Mouse (Mus musculus): Measurements from ENCODE around the gene Podn. TPM values are rescaled to one million over a fixed set of nuclear protein-coding genes. Genes with fewer than 3 reads are reported as not detected.
"Not testable (repeated sequence)": the region's sequence is repeated elsewhere in the genome, so short reads cannot be mapped to it uniquely, and the experiment has no call there.

Gene Podn
- total RNA-seq, 4 experiments from 2014 or later, result 16.0 to 26.0 (median 19.9) TPM

- DNase-seq (ENCODE audit: low spot score), result not testable (repeated sequence)
Observed at GRCm38 (mm10) chr4:108079191-108079590, 17.1 kb downstream of the Podn start.

- no peak for DNase-seq (ENCODE audit: low spot score)
Observed at GRCm38 (mm10) chr4:108077224-108077955, 18.9 kb downstream of the Podn start.

DNA sequence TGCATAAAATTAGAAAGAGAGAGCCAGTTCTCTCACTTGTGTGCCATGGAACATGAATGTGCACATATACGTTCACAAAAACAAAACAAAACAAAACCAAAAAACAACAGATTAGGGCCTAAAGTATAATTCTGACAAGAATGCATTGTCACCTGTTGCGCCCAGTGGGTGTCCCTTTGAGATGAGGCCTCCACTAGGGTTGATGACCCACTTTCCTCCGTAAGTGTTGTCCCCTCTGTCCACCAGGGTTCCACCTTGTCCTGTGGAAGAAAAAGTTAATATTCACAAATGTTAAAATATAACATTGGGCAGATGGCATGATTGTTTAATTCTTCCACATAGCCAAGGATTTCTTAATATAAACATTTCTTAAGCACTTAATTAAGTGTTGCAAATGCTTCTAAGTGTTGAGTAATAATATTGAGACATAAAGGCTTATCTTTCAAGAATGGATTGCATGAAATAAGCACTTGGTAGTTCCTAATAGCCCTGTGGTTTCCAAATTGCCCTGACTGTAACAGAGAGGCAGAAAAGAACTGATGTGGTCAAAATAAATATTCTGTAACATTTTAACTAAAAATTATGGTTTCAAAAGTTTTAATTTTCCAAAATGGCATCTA, 21.9 kb downstream of the Podn start:
- no peak for DNase-seq (ENCODE audit: low spot score)

- no peak for DNase-seq (ENCODE audit: low spot score)
Observed at GRCm38 (mm10) chr4:108072086-108072485, 24.2 kb downstream of the Podn start.

DNA sequence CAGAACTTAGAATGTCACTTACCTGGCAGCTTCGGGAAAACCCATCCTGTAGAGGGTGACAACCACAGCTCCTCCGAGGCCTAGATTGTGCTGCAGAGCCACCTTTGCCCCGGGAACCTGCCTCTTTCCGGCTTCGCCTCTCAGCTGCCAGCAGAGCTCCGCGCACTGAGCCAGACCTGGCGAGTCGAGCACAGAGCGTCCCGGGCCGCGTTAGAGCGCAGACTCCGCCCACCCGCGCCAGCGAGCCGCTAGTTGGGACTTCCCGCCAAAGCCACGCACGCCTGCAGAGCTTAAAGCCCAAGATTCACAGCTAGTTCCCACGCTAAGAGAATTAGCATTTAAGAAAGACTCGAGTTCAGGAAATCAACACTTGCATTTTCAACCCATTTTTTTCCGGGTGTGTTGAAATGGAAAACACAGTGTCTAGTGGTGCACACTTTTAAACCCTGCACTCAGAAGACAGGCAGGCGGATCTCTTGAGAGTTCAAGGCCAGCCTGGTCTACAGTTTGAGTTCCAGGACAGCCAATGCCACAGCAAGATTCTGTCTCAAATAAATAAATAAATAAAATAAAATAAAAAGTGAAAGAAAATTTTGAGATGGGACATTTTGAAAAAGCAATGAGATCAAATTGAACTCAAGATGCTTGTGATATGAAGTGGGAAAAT, 24.9 kb downstream of the Podn start:
- peak; percentile 94 for DNase-seq (ENCODE audit: low spot score)

GRCm38 (mm10) chr4:108070723-108071122, 25.5 kb downstream of the Podn start:
- peak; percentile 17 for DNase-seq (ENCODE audit: low spot score)

- DNase-seq (ENCODE audit: low spot score), result no peak
Observed at GRCm38 (mm10) chr4:108070286-108070685, 26.0 kb downstream of the Podn start.

GRCm38 (mm10) chr4:108068081-108068480, 28.2 kb downstream of the Podn start:
- DNase-seq (ENCODE audit: low spot score), result no peak

GRCm38 (mm10) chr4:108067261-108067660, 29.0 kb downstream of the Podn start:
- DNase-seq (ENCODE audit: low spot score), result no peak

DNA sequence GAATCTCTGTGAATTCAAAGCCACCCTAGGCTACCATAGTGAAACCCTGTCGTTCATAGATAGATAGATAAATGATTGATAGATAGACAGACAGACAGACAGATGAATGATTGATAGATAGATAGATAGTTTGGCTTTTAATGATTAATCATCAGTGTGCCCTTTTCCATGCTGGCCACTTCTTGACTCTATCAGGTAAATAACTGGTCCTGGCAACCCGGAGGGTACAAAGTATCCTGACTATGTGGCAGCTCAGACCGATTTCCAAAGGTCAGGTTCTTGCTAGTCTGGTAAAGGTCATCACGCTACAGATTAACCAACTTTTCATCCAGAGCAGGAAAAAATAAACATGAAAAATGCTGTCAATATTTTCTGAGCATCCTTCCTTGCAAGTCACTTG, 29.7 kb downstream of the Podn start:
- no peak for DNase-seq (ENCODE audit: low spot score)

GRCm38 (mm10) chr4:108065176-108065844, 30.9 kb downstream of the Podn start:
- DNase-seq (ENCODE audit: low spot score), result no peak

GRCm38 (mm10) chr4:108063616-108064015, 32.6 kb downstream of the Podn start:
- DNase-seq (ENCODE audit: low spot score), result no peak

DNA sequence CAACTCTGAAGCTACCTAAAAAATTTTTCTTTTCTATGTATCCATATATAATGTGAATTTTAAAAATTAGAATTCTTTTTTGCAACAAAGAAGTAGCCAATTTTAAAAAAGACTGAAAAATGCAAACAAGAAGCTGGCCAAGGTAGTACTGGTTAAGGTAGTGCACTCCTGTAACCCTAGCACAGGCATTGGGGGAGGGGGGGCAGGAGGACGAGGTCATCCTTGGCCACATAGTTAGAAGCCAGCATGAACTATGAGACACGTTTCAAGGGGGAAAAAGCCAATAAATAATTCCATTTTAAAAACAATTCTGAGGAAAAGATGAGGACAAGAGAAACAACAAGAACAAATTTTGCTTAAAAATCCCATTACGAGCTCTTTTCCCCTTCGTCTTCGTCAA, 33.7 kb downstream of the Podn start:
- no peak for DNase-seq (ENCODE audit: low spot score)

GRCm38 (mm10) chr4:108060774-108061173, 35.5 kb downstream of the Podn start:
- DNase-seq (ENCODE audit: low spot score), result no peak

DNA sequence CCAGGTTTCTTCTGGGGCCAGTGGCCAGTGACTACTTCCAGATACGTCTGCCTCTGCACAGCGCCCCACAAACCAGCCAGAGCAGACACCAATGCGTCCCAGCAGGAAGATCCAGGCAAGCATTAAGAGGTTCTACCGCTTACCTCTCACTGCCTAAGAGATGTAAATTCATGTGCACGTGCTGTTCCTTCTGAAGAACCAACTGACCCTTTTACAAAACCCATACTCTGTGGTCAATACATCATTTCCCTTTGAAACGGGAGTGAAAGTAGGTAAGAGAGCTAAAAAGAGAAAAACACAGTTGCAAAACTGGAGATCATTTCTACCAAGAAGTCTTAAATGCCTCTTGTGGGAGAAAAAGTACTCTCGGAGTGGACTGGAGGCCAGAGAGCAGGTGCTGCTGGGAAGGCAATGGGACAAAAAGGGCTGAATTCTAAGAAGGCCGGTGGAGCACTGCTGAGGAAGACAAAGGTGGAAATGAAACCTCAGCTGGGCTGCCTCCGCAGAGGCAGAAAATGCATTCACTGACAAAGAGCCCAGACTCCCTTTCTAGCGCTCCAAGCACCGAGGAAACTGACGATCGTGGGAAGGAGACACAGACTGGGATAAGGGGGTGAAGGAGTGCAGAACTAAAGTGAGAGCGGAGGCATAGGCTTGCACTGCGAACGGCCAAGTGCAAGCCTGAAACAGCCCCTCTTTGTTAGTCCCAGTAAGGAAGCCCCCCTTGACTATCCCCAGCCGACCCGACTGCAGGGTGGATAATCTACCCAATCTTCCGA, 36.5 kb downstream of the Podn start:
- no peak for DNase-seq (ENCODE audit: low spot score)

GRCm38 (mm10) chr4:108058166-108058565, 38.1 kb downstream of the Podn start:
- no peak for DNase-seq (ENCODE audit: low spot score)

DNA sequence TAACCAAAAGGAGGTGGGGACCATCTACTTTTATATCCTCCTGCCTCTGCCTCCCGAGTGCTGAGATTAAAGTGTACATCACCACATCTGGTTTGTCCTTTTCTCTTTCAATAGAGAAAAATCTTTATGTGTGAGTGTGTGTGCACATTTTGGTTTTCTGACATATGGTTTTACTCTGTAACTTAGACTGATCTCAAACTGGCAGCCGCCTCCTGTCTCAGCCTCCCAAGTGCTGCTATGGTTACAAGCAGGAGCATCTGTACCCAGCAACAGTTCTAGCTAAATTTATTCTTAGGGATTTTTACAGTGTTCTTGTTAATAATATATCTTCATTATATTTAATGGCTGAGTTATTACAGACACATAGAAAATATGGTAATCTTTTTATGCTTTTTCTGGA, 39.0 kb downstream of the Podn start:
- DNase-seq (ENCODE audit: low spot score), result no peak

DNA sequence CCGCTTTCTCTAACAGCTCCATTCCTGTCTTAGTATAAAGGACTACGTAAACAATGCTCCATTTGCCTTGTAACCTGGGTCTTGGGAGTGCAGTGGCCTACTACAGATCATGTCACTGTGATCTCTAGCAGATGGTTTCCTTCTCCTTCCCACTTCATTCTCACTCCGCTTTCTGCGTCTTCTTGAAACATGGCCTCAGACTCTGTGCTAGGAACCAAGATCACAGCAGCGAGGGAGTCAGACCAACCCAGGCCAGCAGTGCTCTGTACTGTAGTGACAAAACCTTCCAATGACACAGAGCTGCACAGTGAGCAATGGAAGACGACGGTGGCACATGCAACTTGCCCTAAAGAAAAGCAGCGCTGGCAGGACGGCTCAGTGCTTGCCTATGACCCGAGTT, 40.4 kb downstream of the Podn start:
- no peak for DNase-seq (ENCODE audit: low spot score)

GRCm38 (mm10) chr4:108052673-108053072, 43.6 kb downstream of the Podn start:
- DNase-seq (ENCODE audit: low spot score), result no peak

DNA sequence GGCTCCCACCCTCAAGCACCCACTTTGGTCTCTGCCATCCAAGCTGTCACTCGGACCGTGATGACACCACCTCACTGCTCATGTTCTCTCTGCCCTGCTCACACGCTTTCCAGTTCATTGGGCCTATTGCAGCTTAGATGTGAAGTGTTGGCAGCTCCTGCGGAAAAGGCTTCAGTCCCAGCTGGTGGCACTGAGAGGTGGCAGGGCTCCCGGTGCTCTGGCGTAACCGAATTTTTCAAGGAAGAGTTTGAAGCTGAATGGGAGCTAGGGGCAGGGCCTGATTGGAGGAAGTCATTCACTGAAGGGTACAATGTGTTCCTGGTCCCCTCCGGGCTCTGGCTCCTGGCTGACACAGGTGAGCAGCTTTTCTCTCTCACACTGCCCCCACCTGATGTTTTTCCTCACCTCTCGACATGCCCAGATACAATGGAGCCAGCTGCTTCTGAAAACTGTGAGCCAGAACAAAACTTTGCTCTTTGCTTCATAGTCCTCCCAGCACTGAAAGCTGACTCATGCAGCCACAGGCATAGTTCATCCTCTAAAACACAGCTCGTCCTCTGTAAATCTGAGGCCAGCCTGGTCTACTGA, 44.5 kb downstream of the Podn start:
- no peak for DNase-seq (ENCODE audit: low spot score)

GRCm38 (mm10) chr4:108046136-108046535, 50.1 kb downstream of the Podn start:
- no peak for DNase-seq (ENCODE audit: low spot score)

Measured in heart, adult 8-10 months (tissue).